Mouse (Mus musculus) CH12.LX (cell line): ENCODE results near the gene Appl2.

Source experiments
- CTCF ChIP-seq, 2 experiments: IDR thresholded peaks in 1 of 2; conservative IDR thresholded peaks in 1 of 2; 2 replicates each; pipeline ENCODE4 v1.5.1; 2011 to 2012; ENCODE audit warnings: low read depth in 2 of 2, low read length in 2 of 2, improper control_type of control experiment in 1 of 2, inconsistent platforms in 1 of 2, mild to moderate bottlenecking in 1 of 2, moderate library complexity in 1 of 2
- E2F4 ChIP-seq: IDR thresholded peaks from 2 replicates; pipeline ENCODE4 v1.6.1; 2011; ENCODE audit warnings: low read depth, low read length, improper control_type of control experiment; ENCODE audit not compliant: insufficient replicate concordance
- HCFC1 ChIP-seq: IDR thresholded peaks from 2 replicates; pipeline ENCODE4 v1.6.1; 2012; ENCODE audit warnings: low read depth, mild to moderate bottlenecking, inconsistent platforms, low read length, improper control_type of control experiment
- JUND ChIP-seq: conservative IDR thresholded peaks from 2 replicates; pipeline ENCODE4 v1.6.1; 2011; ENCODE audit warnings: low read depth, low read length, improper control_type of control experiment
- MXI1 ChIP-seq: IDR thresholded peaks from 2 replicates; pipeline ENCODE4 v1.6.1; 2011; ENCODE audit warnings: mild to moderate bottlenecking, low read depth, low read length, improper control_type of control experiment
- POLR2A ChIP-seq: IDR thresholded peaks from 2 replicates; pipeline ENCODE4 v1.6.1; 2011; ENCODE audit warnings: low read depth, mild to moderate bottlenecking, improper control_type of control experiment, low read length
- USF2 ChIP-seq: conservative IDR thresholded peaks from 2 replicates; pipeline ENCODE4 v1.6.1; 2011; ENCODE audit warnings: low read depth, low read length, improper control_type of control experiment

DNA sequence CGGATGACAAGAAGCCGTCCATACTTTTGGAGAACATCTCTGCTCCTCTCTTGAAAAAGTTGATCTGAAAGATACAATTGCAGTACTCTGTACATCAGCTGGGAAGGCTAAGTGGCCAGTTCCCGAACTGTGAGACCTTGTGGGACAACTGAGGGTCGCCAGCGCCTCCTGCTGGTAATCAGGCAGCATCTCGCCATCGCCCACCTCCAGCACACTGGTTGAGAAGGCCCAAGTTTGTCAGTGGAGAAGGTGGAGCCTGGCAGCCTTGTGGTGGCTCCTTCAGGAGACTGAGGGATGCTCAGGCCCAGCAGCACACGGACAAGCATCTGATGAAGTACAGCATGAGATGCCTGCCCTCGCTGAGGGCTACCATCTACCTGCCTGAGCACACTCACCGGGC, 31.2 kb downstream of the Appl2 start:
- no peak for TF ChIP-seq MXI1
- peak; percentile 76 to 84 for TF ChIP-seq CTCF (conservative IDR thresholded peaks at IDR 0.05 in 1 of 2, IDR thresholded peaks at IDR 0.05 in 1 of 2; ENCODE audit: low read depth in 2 of 2, low read length in 2 of 2)
- TF ChIP-seq E2F4 = no peak
- no peak for TF ChIP-seq POLR2A
- no peak for TF ChIP-seq HCFC1
- no peak for TF ChIP-seq USF2
- TF ChIP-seq JUND = no peak
